Mouse (Mus musculus) heart, postnatal 25 days (tissue): ENCODE measurements at regions not wholly inside any gene's neighbourhood (a gene's known extent, or its start where the extent isn't known, plus 50 kb on each side); places are given as distances from the start of the nearest gene placed in this dataset.
A peak's percentile ranks its signal among the peaks of the same experiment; 100 is the strongest.

Experiments
- DNase-seq: peaks from one replicate; pipeline ENCODE4 v3.0.0; 2022; ENCODE audit warnings: low spot score
- intact Hi-C: fragments of 180-260 bp; cut with DNase I; formaldehyde crosslinking; loops from one replicate; pipeline ENCODE4 v1.15.1; 2025

GRCm38 (mm10) chr6:91573487-91573886, 57.8 kb downstream of the Lsm3 start:
- no peak for DNase-seq
- intact Hi-C loops: no loop called here

GRCm38 (mm10) chr6:91574414-91574813, 58.7 kb downstream of the Lsm3 start:
- DNase-seq: no peak
- intact Hi-C loops: loop anchor here (2.0 kb wide), 2 partner anchors 48 to 104 kb away; no protein-coding TSS in a partner anchor

DNA sequence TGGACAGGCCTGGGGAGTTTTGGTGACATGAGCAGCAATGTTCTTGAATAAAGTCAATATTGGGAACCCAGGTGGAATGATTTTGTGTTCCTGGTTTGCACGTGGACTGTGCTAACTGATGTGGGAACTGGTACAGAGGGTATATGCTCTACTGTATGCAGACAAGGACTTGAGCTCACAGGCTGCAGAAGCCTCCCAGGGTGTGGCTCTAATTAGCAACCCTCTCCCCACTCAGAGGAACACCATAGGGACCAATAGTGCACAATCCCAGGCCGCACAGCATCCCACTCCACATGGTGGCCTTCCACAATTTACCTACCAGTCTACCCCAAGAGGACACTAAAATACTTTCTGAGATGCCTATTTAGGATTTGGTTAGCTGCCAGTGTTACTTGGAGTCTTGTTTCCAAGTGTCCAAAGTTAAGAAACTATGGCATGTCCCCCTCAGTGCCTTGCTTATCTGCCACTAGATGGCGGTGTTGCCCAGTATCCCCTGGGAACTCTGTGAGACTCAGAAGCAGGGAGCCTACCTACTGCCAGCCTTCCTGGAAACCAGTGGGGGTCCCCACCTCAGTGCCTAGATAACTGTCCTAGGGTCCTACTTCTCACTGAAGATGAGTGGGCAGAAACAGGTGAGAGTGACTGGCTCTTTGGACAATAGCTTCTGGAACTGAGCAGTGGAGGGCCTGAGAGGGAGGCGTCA, 60.1 kb downstream of the Lsm3 start:
- intact Hi-C loops: loop anchor here (1.0 to 5.0 kb wide), 4 partner anchors 49 to 276 kb away; no protein-coding TSS in a partner anchor
- peak; percentile 51 for DNase-seq

DNA sequence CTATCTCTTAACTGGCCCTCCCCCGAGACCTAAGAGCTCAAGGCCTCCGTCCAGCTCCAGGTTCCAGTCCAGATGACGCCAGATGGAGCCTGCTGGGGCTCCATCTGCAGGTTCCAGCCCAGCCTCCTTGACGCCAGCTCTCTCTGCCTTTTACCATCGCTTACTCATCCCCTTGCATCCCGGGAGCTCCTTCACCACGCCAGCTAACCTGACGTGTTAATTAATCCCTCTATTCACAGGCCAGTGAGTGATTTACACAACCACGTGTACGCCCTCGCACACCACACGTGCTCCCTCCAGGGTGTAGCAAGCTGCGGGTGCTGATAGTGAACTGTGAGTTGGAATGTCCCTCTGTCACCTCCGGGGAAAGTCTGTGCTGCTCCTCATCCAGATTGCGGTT, 61.2 kb downstream of the Lsm3 start:
- peak; percentile 26 for DNase-seq
- intact Hi-C loops: loop anchor here (1.0 to 5.0 kb wide), 2 partner anchors 164 to 275 kb away; no protein-coding TSS in a partner anchor

GRCm38 (mm10) chr6:91579666-91580065, 63.9 kb downstream of the Lsm3 start:
- no peak for DNase-seq
- intact Hi-C loops: loop anchor here (5.0 kb wide), 1 partner anchor 273 kb away; no protein-coding TSS in a partner anchor

DNA sequence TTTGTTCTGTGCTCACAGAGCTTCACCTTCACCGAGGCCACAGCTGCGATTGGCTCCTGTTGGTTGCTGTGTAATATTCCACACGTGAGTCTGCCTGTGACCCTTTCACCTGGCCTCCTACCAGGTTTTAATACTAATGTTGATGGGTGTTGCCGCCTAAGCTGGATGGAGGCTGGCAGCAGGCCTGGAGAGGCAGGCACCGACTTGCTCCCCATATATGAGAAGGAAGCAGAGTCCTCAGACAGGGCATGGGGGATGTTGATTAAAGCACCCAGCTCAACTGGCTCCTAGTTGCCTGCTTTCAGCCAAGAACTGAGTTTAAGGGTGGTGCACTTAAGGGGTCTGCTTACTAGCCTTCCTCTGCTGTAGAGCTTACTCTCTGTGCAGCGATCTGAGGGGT, 64.9 kb downstream of the Lsm3 start:
- intact Hi-C loops: no loop called here

GRCm38 (mm10) chr6:91582338-91582737, 66.6 kb downstream of the Lsm3 start:
- no peak for DNase-seq
- intact Hi-C loops: no loop called here

More for the DNA sequence above, 64.9 kb downstream of the Lsm3 start:
- DNase-seq: no peak

DNA sequence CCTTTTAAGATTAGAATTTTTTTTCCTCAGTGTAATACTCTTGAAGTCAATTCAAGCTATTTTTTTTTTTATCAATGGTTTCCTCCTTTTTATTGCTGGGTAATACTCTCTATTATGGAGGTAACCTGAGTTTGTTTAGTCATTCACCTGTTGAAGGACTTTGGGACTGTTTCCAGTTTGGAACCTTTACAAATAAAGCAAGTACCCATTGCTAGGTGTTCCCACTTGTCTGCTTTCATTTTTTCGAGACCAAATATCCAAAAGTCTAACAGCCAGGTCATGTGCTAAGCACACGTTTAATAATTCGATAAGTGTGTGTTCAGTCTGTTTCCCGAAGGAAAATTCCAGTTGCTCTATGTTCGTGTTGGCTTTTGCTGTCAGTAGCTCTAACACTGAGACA, 67.6 kb downstream of the Lsm3 start:
- intact Hi-C loops: no loop called here
- no peak for DNase-seq

GRCm38 (mm10) chr6:91585543-91585942, 69.8 kb downstream of the Lsm3 start:
- no peak for DNase-seq

DNA sequence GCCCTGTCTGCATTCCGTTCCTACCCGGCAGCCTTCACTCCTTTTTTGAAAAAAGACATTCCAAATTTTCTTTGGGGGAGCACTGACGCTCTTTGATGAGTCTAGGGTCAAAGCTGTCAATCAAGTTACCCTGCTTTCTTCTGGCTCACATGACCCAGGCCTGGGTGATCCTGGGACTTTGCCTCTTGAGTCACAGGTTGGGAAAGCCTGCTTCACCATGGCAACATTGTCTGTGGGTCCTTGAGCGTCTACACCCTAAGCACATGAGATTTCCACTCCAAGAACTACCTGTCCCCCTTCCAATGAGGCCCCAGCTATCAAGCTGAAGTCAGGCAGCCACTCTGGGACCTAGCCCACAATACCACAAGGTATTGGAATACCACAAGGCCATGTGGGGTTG, 73.5 kb downstream of the Lsm3 start:
- intact Hi-C loops: no loop called here
- no peak for DNase-seq

More at GRCm38 (mm10) chr6:91585543-91585942, 69.8 kb downstream of the Lsm3 start:
- intact Hi-C loops: no loop called here

- intact Hi-C loops: no loop called here
- DNase-seq: no peak
Measured at GRCm38 (mm10) chr6:91590395-91590794, 74.7 kb downstream of the Lsm3 start.

GRCm38 (mm10) chr6:91590806-91591571, 75.3 kb downstream of the Lsm3 start:
- intact Hi-C loops: no loop called here
- no peak for DNase-seq

- DNase-seq: no peak
- intact Hi-C loops: no loop called here
Measured at GRCm38 (mm10) chr6:91592651-91593050, 76.9 kb downstream of the Lsm3 start.

DNA sequence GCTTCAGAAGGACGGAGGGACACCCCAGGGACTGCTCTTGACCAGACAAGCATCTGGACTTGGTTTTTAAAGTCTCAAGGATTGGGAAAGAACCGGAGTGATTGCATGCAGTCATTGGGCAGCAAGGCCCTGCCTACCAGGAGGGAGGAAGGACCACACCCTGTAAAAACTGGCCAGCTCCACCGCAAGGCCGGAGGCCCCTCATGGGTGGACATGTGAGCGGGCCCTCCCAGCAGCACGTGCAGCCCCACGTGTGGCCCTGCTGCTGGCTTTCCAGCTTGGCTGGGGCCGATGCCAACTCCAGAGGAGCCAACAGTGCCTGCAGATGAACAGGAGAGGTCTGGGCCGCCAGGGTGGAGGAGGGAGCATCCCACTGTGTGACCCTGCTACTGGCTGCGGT, 83.2 kb downstream of the Lsm3 start:
- intact Hi-C loops: loop anchor here (5.0 kb wide), 1 partner anchor 83 kb away; the partner anchor contains the start of gene Slc6a6
- DNase-seq: peak; percentile 97

DNA sequence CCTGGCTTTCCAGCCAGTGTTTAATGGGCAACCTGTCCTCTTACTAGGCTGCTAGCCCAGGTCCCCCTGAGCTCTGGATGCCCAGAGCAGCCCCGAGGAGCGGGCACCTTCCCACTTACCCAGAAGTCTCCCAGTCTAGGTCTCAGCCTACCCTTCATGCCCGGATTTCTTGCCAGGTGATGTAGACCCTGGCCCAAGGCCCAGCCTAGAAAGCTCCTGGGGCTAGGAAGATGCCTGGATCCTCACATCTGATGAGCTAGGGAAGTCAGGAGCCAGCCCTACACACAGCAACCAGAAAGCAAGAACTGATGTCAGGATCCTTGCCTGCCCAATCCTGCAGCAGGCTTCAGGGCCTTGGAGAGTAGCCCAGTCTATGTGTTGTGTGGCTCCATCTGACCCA, 83.7 kb upstream of the Slc6a6 start:
- no peak for DNase-seq
- intact Hi-C loops: no loop called here

DNA sequence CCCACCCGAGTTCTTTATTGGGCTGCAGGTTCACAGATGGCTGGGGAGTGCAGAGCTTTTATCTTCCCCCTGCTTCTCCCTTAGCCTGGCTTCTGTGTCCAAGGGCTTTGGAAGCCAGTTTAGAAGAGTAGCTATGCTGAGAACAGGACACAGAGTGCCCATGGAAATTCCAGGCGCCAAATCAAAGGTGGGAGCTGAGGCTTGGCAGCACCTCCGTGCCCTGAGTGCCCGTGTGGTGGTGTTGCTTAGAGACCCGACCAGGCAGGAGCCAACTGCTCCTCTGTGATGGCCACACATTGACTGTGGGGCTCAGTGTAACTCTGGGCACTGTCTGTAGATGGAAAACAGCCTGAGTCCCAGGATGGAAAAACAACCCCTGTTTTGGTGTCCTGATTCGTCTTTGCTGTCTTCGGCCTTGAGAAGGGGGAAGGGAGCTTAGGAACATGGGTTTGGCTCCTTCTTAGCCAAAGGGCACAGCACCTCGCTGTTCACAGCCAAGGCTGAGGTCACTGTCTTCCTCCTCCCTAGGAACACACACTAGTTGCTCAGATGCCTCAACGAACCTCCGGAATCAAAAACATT, 77.1 kb upstream of the Slc6a6 start:
- DNase-seq: peak; percentile 29
- intact Hi-C loops: loop anchor here (5.0 kb wide), 1 partner anchor 51 kb away; no protein-coding TSS in a partner anchor

DNA sequence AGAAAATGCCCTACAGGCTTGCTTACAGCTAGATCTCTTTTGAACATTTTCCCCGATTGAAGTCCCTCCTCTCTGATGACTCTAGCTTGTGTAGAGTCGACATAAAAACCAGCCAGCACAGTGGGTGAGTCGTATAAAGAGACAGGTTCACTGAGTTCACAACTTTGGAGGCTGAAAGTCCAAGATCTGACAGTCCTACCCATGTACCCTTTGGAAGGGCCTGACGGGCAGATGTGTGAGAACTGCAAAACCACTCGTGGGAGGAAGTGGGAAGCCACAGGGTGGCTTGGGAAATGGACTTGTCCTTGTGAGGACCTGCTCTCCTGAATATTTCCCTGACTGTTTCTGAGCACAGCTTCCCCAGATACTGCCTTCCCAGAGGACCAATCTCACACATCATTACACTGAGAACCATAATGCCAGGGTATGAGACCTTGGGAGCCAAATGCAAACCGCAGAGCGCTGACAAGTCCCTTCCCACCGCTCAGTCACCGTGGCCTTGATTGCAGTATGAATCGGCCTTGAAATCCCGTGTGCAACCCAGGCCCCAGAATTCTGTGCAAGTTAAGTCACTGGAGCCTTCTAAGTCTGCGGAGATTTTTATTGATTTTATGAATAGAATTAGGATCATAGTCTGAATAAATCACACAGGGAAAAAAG, 76.1 kb upstream of the Slc6a6 start:
- DNase-seq: no peak
- intact Hi-C loops: loop anchor here (5.0 kb wide), 1 partner anchor 50 kb away; no protein-coding TSS in a partner anchor

DNA sequence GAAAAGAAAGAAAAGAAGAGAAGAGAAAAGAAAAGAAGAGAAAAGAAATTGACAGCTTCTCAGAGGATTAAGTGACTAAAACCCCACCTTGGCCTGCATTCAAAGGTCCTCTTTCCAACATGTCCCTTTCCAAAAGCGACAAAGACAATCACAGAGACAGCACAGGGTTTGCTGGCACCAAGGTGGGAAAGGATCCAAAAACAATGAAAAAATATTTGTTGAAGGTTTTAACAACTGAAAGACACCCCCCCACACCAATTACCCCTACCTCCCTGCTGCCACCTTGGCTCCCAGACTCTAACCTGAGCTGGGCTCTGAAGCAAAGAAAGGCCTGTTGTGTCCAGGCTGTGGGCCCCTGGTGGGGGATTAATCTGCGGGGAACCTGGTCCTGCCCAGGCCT, 74.2 kb upstream of the Slc6a6 start:
- DNase-seq: no peak
- intact Hi-C loops: loop anchor here (5.0 kb wide), 1 partner anchor 48 kb away; no protein-coding TSS in a partner anchor

- intact Hi-C loops: no loop called here
- DNase-seq: no peak
Measured at GRCm38 (mm10) chr6:91615022-91615421, 68.8 kb upstream of the Slc6a6 start.

- DNase-seq: no peak
- intact Hi-C loops: no loop called here
Measured at GRCm38 (mm10) chr6:91616541-91616940, 67.3 kb upstream of the Slc6a6 start.
